Mouse (Mus musculus): ENCODE results near the gene Sipa1l1.

- TF ChIP-seq CTCF (IDR thresholded peaks at IDR 0.05; ENCODE audit: low read depth) (no peak), EP300 (IDR thresholded peaks at IDR 0.05; ENCODE audit: low read depth) (no peak)
These were observed 76.1 kb downstream of the Sipa1l1 start for GRCm38 (mm10) chr12:82245219-82245618.
